Mouse (Mus musculus): ENCODE measurements around the gene Osgin1. TPM values are rescaled to one million over a fixed set of nuclear protein-coding genes. Genes with fewer than 3 reads are reported as not detected.

Osgin1 gene
- total RNA-seq, 2 experiments from 2014 or later: 3.9 to 5.1 TPM

- no peak for DNase-seq
- intact Hi-C loops (cut with DNase I; ENCODE audit: low total_unique reads): no loop called here
Measured at GRCm38 (mm10) chr8:119439424-119439823, 5.5 kb downstream of the Osgin1 start.

GRCm38 (mm10) chr8:119439893-119440249 is 5.9 kb downstream of the Osgin1 start:
- no peak for DNase-seq
- intact Hi-C loops (cut with DNase I; ENCODE audit: low total_unique reads): loop anchor here (10.0 kb wide), 2 partner anchors 165 to 235 kb away; partner anchors contain the start of gene Taf1c

DNA sequence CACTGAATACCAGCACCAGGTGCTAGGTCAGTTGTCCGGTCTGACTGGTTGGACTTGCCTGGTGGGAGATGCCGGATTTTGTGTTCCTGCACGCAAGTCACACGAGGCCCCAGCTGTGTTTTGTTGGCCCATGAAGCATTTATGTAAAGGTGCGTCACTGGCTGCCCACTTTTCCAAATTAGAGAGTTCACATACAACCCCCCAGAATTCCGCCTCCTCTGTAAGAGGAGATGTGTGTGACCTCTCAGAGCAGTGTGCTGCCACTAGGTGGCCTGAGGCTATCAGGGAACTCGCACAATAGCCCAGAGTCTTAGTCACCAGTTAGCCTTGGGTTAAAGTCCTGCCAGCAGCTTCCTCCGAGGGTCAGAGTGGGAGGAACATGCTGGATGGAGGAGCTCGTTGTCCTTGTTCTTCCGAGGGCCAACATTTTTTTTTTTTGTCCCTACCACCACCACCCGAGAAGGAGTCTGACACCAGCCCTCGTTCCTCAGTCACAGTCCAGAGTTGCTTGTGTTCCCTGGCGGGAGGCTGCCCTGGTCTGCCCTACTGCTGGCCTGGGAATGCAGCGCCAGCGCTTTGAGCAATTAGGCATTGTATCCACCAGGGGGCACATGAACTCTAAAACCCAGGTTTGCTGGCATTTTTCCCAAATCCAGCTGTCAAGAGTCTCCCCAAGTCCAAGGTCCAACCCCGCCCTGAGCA is 6.5 kb downstream of the Osgin1 start:
- intact Hi-C loops (cut with DNase I; ENCODE audit: low total_unique reads): loop anchor here (10.0 kb wide), 2 partner anchors 164 to 234 kb away; partner anchors contain the start of gene Taf1c
- DNase-seq: peak; percentile 79

DNA sequence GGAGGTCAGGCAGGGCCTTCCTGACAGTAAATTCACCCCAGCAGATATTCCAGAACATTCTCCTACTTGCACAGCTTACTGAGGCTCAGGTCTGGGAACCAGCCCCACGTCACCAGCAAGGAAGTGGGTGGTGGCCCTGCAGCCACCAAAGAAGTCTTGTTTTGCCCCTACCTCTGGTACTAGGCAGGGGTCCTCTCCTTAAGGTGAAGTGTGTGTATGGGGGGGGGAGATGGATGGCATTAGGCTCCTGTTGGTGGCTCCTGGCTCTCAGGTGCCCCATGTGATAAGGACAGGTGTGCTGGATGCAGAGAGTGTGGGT is 7.0 kb downstream of the Osgin1 start:
- intact Hi-C loops (cut with DNase I; ENCODE audit: low total_unique reads): loop anchor here (10.0 kb wide), 2 partner anchors 164 to 234 kb away; partner anchors contain the start of gene Taf1c
- no peak for DNase-seq

GRCm38 (mm10) chr8:119442013-119442412 is 8.1 kb downstream of the Osgin1 start:
- no peak for DNase-seq
- intact Hi-C loops (cut with DNase I; ENCODE audit: low total_unique reads): loop anchor here (10.0 kb wide), 2 partner anchors 163 to 233 kb away; partner anchors contain the start of gene Taf1c

- intact Hi-C loops (cut with DNase I; ENCODE audit: low total_unique reads): loop anchor here (10.0 kb wide), 2 partner anchors 162 to 232 kb away; partner anchors contain the start of gene Taf1c
- DNase-seq: no peak
Measured at GRCm38 (mm10) chr8:119442970-119443369, 9.0 kb downstream of the Osgin1 start.

DNA sequence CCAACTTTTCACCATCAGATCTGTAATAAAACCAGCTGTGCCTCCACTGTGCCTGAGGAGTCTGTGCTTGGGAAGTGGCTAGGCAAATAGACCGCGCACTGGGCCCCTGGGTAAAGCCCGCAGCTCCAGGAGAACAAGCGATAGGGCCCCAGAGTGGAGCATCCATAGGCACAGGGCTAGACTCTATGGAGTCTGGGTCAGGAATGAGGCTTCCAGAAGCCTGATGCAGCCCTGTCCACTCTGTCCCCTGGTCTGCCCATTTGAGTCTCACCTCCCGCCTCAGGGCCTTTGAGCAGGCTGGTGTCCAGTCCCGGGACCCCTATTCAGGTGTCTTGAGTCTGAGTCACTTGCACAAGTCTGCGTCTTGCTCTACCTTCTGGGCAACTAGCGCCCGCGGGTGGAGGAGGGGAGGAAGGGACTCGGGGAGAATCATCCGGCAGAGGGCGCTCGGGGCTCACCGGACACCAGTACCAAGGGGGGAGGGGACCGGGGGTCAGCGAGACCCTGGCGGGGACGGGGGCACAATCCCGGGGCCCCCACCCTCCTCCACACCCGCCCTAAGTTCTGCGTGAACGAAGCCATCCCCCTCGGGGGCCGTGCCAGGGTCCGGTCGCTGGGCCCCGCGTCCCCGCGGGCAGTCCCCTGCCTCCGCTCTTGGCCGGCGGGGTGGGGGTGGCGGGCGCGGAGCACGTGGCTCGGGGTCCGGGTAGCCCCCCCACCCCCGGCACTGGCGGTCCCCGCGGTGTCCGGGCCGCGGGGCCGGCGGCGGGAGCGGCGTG is 12.5 kb downstream of the Osgin1 start, which contains the start of gene Necab2:
Gene Necab2 (plus strand): TSS at position 509 of the 779 bp plus-strand sequence.
- intact Hi-C loops (cut with DNase I; ENCODE audit: low total_unique reads): loop anchor here (5.0 to 10.0 kb wide), 3 partner anchors 51 to 228 kb away; partner anchors contain the start of gene Taf1c
- DNase-seq: peak; percentile 82

DNA sequence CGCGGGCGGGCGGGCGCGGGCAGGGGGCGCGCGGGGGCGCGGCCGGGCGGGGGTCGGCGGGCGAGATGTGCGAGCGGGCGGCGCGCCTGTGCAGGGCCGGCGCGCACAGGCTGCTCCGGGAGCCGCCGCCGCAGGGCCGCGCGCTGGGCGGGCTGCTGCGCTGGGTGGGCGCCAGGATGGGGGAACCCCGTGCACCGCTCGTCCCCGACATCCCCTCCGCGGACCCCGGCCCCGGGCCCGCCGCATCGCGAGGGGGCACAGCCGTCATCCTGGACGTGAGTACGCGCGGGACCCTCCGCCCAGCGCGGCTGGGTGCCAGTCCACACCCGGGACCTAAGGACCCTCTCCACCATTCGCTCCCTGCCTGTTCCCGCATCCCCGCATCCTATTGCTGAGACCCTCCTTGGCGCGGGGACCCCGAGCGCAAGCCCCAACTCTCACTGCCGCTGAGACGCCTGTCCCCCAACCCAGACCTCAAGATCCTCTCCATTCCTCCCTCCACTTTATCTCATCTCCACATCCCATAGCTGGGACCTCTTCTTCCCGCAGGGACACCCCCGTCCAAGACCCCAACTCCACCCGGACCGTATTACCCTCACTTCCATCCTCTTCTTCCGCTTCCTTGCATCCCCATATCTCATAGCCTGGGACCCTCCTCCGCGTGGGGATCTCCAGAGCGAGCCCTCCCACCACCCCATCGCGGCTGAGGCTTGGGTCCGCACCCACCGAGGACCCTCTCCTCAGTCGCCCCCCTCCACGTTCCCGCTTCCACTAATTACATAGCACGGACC is 13.3 kb downstream of the Osgin1 start:
- DNase-seq: no peak
- intact Hi-C loops (cut with DNase I; ENCODE audit: low total_unique reads): loop anchor here (5.0 to 10.0 kb wide), 3 partner anchors 50 to 228 kb away; partner anchors contain the start of gene Taf1c

- intact Hi-C loops (cut with DNase I; ENCODE audit: low total_unique reads): loop anchor here (5.0 to 10.0 kb wide), 3 partner anchors 50 to 227 kb away; partner anchors contain the start of gene Taf1c
- no peak for DNase-seq
Measured at GRCm38 (mm10) chr8:119447781-119448170, 13.9 kb downstream of the Osgin1 start.

DNA sequence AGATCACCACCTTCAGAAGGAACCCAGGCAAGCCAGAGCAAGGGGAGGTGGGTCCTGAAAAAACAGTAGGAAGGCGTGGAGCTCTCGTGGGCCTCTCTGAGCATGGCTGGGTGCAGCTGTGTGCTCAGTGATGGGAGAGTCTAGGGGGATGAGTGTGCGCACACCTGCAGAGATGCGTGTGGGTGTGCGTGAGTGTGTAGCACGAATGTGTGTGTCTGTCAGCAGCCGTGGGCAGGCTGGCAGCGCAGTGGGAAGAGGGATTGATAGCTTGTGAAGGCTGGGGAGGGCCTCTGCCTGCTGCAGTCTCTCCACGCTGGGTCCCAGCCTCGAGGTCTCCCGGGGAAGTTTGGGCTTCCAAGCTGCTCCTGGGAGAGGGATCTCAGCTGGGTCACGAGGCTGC is 15.7 kb downstream of the Osgin1 start:
- no peak for DNase-seq
- intact Hi-C loops (cut with DNase I; ENCODE audit: low total_unique reads): loop anchor here (5.0 to 10.0 kb wide), 3 partner anchors 48 to 225 kb away; partner anchors contain the start of gene Taf1c

- DNase-seq: no peak
- intact Hi-C loops (cut with DNase I; ENCODE audit: low total_unique reads): no loop called here
Measured at GRCm38 (mm10) chr8:119451131-119451530, 17.2 kb downstream of the Osgin1 start.

DNA sequence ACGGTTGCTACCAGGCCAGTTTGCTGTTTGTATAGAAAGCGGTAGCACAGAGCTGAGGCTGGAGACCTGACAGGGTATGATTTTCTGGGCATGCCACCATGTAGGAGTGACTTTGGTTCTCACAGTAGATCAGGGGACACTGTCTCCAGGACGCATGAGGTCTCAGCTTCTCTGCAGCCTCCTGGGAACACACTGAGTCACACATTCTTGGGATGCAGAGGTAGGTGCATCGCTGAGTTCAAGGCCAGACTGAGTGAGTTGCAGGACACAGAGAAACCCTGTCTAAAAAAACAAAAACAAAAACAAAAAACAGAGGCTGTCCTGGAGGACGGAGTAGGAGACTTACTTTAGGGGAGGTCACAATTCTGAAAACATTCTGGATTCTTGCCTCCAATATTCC is 19.0 kb downstream of the Osgin1 start:
- intact Hi-C loops (cut with DNase I; ENCODE audit: low total_unique reads): no loop called here
- no peak for DNase-seq

- intact Hi-C loops (cut with DNase I; ENCODE audit: low total_unique reads): no loop called here
- DNase-seq: no peak
Measured at GRCm38 (mm10) chr8:119456045-119456444, 22.1 kb downstream of the Osgin1 start.

DNA sequence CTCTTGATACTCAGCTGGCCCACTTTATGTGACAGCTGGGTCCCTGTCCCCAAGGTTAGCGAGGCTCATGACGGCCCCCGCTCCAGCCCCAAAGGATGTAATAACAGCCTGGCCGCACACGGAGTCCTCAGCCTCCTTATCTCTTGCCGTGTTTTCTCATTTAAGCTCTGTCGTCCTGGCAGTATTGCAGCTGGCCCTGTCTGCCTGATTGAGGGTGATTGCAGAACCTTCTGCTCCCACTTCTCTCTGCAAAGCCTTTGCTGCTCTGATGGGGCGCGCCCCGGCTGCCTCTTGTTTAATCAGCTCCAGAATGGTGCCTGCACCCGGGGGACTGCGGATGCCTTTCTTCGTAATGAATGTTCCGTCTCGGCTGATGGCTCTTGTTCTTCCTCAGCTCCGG is 25.8 kb downstream of the Osgin1 start:
- intact Hi-C loops (cut with DNase I; ENCODE audit: low total_unique reads): no loop called here
- no peak for DNase-seq

GRCm38 (mm10) chr8:119461356-119461755 is 27.4 kb downstream of the Osgin1 start:
- no peak for DNase-seq
- intact Hi-C loops (cut with DNase I; ENCODE audit: low total_unique reads): no loop called here

GRCm38 (mm10) chr8:119463709-119464108 is 29.8 kb downstream of the Osgin1 start:
- intact Hi-C loops (cut with DNase I; ENCODE audit: low total_unique reads): no loop called here
- DNase-seq: no peak

DNA sequence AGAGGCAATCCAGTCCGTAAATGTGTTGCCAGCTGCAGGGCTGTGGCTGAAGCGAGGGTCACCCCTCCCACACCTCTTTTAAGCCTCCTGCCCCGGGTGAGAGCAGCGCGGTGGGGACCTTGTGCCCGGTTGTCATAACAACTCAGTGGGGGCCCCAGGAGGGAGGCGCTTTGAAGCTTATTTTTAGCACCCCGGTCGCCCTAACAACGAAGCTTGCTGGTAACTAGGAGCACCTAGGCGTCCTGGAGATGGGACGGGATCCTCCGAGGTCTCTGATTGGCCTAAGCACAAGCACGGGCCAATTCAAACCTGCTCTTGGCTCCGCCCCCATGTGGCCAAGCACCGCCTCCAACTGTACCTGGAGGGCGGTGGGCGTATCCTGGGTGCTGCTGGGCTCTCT is 32.2 kb downstream of the Osgin1 start:
- intact Hi-C loops (cut with DNase I; ENCODE audit: low total_unique reads): no loop called here
- DNase-seq: no peak

- intact Hi-C loops (cut with DNase I; ENCODE audit: low total_unique reads): no loop called here
- no peak for DNase-seq
Measured at GRCm38 (mm10) chr8:119466794-119467193, 32.9 kb downstream of the Osgin1 start.

GRCm38 (mm10) chr8:119468091-119468490 is 34.2 kb downstream of the Osgin1 start:
- intact Hi-C loops (cut with DNase I; ENCODE audit: low total_unique reads): no loop called here
- DNase-seq: no peak

DNA sequence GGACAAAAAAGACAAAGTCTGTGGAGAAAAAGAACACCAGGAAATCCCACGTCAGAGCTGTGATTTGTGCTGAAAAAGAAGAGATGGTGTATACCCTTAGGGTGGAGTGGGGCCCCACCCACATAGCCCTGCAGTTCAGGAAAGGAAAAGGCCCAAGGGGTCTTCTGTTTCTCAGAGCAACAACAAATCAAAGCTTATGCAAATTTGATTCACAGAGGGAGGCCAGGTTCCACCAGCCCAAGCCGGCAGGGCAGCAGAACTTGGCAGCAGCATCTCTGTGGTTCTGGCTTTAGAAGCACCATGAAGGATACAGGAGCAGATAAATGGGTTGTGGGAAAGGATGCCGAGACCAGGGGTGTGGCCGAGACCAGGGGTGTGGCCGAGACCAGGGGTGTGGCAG is 44.8 kb downstream of the Osgin1 start:
- no peak for DNase-seq
- intact Hi-C loops (cut with DNase I; ENCODE audit: low total_unique reads): no loop called here
